12 mouse cellular contexts compared by ENCODE assay signal in genomic region chr10:49256247-49256939, GRCm38 (mm10).
A peak's percentile ranks its signal among the peaks of the same experiment; 100 is the strongest.
DNase-seq lines count a peak whose midpoint lies in the region; ATAC-seq lines count a peak whose summit lies in the region.
"Had no signal": no experiment of that assay in that cellular context is flagged by ENCODE, and none has a peak within 500 bp of the region (broad histone marks: within the 10 kb centered on the region; RNA-seq: fewer than 3 reads in every experiment).

No protein-coding gene starts in this region.

- H3K9ac ChIP-seq in hindbrain, embryonic 11.5 days (ENCODE audit: low read depth, low read length): no peak overlapping the region
- no peak overlapping the region for H3K9ac ChIP-seq in neural tube, embryonic 12.5 days
- H3K9ac ChIP-seq: limb, embryonic 15.5 days had no signal

- 23% methylated on average over 2 of the region's 2 CpGs for WGBS in hindbrain, embryonic 11.5 days
- WGBS in neural tube, embryonic 12.5 days: 17% methylated on average over 2 of the region's 2 CpGs

- ATAC-seq in frontal cortex, adult (ENCODE audit: low TSS enrichment): peak; percentile 96
- ATAC-seq in hindbrain, embryonic 11.5 days (ENCODE audit: low FRiP score): peak; percentile 79
- peak; percentile 90 for ATAC-seq in neural tube, embryonic 12.5 days (ENCODE audit: low FRiP score, low read depth)
- no peak for ATAC-seq in megakaryocyte, adult 5-6 weeks (ENCODE audit: poor library complexity, severe bottlenecking)

- no peaks in the 10 kb centered on the region for H3K36me3 ChIP-seq in hindbrain, embryonic 11.5 days (ENCODE audit: control insufficient read depth, insufficient read depth, low read length)
- no peaks in the 10 kb centered on the region for H3K36me3 ChIP-seq in neural tube, embryonic 12.5 days
- H3K36me3 ChIP-seq: limb, embryonic 15.5 days had no signal

- no peak overlapping the region for H3K27ac ChIP-seq in hindbrain, embryonic 11.5 days (ENCODE audit: low read depth, low read length)
- H3K27ac ChIP-seq in neural tube, embryonic 12.5 days: no peak overlapping the region
- H3K27ac ChIP-seq: limb, embryonic 15.5 days had no signal

- H3K4me1 ChIP-seq in hindbrain, embryonic 11.5 days (replicated peaks; ENCODE audit: control insufficient read depth, insufficient read depth, low read length): 0 out of 2 replicates have a peak, but pooled peaks cover 2% of the 10 kb centered on the region
- H3K4me1 ChIP-seq in neural tube, embryonic 12.5 days: no peaks in the 10 kb centered on the region
- H3K4me1 ChIP-seq: limb, embryonic 15.5 days; megakaryocyte, embryonic 14.5 days had no signal

- H3K4me3 ChIP-seq in hindbrain, embryonic 11.5 days (ENCODE audit: low read depth, low read length): no peak overlapping the region
- H3K4me3 ChIP-seq in neural tube, embryonic 12.5 days: no peak overlapping the region
- H3K4me3 ChIP-seq: limb, embryonic 15.5 days; megakaryocyte, embryonic 14.5 days had no signal

- H3K9me3 ChIP-seq in hindbrain, embryonic 11.5 days (ENCODE audit: control insufficient read depth, low read length): no peaks in the 10 kb centered on the region
- H3K9me3 ChIP-seq in neural tube, embryonic 12.5 days: no peaks in the 10 kb centered on the region
- H3K9me3 ChIP-seq: limb, embryonic 15.5 days; megakaryocyte, embryonic 14.5 days had no signal

- H3K27me3 ChIP-seq in hindbrain, embryonic 11.5 days (ENCODE audit: control insufficient read depth, insufficient read depth, low read length): no peaks in the 10 kb centered on the region
- no peaks in the 10 kb centered on the region for H3K27me3 ChIP-seq in neural tube, embryonic 12.5 days (replicated peaks)
- H3K27me3 ChIP-seq: limb, embryonic 15.5 days; megakaryocyte, embryonic 14.5 days had no signal

- no peak overlapping the region for H3K4me2 ChIP-seq in hindbrain, embryonic 11.5 days (replicated peaks; ENCODE audit: low read depth, low read length)
- 0 out of 2 replicates have a peak overlapping the region, but pooled peaks have one; percentile 12 for H3K4me2 ChIP-seq in neural tube, embryonic 12.5 days (replicated peaks)
- H3K4me2 ChIP-seq: limb, embryonic 15.5 days had no signal

- DNase-seq in frontal cortex, postnatal 25 days (ENCODE audit: low spot score in 2 of 2): no peak
- DNase-seq in embryo, embryonic 11 days: peak; percentile 48
- peak; percentile 24 for DNase-seq in hindbrain, embryonic 11.5 days (ENCODE audit: low spot score)
- DNase-seq in urinary bladder, postnatal 4 days (ENCODE audit: low spot score in 2 of 2): no peak
- DNase-seq in layer of hippocampus, adult 11-12 months (ENCODE audit: low spot score): no peak
- DNase-seq: heart, postnatal 14 days; kidney, postnatal 10 days had no signal

Comparison
In these comparisons a context has a peak if more than half of its experiments do, and no peak if none do; other contexts are left out.
1. DNase-seq: peak in embryo, embryonic 11 days (single experiment) and hindbrain, embryonic 11.5 days (single experiment); none in frontal cortex, postnatal 25 days (0 of 2), urinary bladder, postnatal 4 days (0 of 2) and layer of hippocampus, adult 11-12 months (single experiment).